Mouse (Mus musculus) liver, embryonic 14.5 days (tissue): ENCODE data around the gene Gm20458.

ENCODE experiments used
- CTCF ChIP-seq: IDR thresholded peaks from 2 replicates; pipeline ENCODE4 v1.5.1; 2016; ENCODE audit warnings: antibody characterized with exemption, low read depth, control low read depth
- EP300 ChIP-seq: IDR thresholded peaks from 2 replicates; pipeline ENCODE4 v1.6.1; 2016; ENCODE audit warnings: antibody characterized with exemption, low read depth

DNA sequence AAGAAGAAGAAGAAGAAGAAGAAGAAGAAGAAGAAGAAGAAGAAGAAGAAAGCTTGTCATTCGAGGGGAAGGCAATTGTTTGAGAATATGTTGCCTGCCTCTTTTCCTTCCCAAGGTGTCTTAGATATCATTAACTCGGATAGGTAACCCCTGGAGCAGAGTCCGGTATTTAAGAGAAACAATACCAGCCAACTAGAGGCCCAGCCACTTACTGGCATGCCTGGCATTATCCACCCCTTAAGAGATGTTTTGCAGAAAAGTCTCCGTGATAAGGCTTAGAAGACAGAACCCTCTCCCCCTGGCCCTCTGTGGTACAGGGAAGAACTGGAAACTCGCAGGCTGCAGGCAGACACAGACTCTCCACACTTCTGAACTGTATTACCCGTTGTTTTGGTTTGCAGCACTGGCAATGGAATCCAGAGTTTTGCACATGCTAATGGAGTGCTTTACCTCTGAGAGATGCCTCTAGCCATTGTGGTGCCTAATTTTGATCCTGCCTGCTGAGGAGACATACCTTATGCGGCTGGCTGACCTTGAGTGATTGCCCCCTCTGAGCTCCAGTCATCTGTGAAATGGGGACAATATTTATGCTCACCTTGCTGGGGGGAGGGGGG is 6.8 kb upstream of the Gm20458 start:
- no peak for TF ChIP-seq CTCF
- no peak for TF ChIP-seq EP300
